Mouse (Mus musculus): ENCODE measurements around the gene Adamts10.

Adamts10 gene

GRCm38 (mm10) chr17:33523918-33524755 is at the start of gene Adamts10:
TSS of gene Adamts10 (plus strand) at chr17:33524204.
- DNase-seq, result peak; percentile 81

- DNase-seq, result no peak
These were observed 40.0 kb upstream of the Adamts10 start for GRCm38 (mm10) chr17:33484020-33484419.

GRCm38 (mm10) chr17:33487211-33487610 is 36.8 kb upstream of the Adamts10 start:
- no peak for DNase-seq

- DNase-seq, result peak; percentile 84
These were observed 36.4 kb upstream of the Adamts10 start for GRCm38 (mm10) chr17:33487652-33488051.

GRCm38 (mm10) chr17:33491371-33491770 is 32.6 kb upstream of the Adamts10 start:
- DNase-seq, result no peak

- no peak for DNase-seq
These were observed 30.9 kb upstream of the Adamts10 start for GRCm38 (mm10) chr17:33493065-33493464.

- DNase-seq, result no peak
These were observed 29.4 kb upstream of the Adamts10 start for GRCm38 (mm10) chr17:33494586-33494985.

DNA sequence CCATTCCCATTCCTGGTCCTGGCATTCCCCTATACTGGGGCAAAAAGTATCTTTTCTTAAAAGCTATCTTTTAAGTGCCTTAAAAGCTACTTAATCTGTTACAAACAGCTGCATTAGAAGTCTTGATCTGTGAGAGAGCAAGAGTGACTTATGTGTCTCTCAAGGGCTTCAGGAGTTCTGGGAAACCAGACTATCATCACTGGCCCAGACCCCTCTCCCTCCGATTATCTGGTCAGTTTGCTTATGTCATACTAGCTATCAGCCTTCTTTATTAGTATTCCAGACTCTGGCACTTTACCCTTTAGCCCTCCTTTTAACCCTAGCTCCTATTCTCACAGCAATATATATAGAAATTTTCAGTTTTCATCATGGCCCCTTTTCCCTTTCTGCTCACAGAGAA is 25.1 kb upstream of the Adamts10 start:
- no peak for DNase-seq

- DNase-seq, result no peak
These were observed 15.6 kb upstream of the Adamts10 start for GRCm38 (mm10) chr17:33508386-33508785.

- DNase-seq, result no peak
These were observed 13.8 kb upstream of the Adamts10 start for GRCm38 (mm10) chr17:33510172-33510571.

GRCm38 (mm10) chr17:33512441-33513415 is 11.3 kb upstream of the Adamts10 start:
- DNase-seq, result no peak

DNA sequence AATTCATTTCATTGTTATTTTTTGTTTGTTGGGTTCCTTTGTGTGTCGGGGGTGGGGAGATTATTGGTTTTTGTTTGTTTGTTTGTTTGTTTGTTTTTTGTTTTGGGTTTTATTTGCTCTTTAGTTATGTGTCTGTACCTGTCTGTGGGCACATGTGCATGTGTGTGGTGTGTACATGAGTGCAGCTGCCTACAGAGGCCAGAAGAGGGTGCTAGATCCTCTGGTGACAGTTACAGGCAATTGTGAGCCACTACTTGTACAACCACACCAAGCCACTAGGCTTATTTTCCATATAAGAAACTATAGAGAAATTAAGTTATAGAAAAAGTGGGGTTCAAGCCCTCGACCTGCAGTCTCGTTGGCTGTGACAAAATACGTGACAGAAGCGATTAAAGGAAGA is 10.1 kb upstream of the Adamts10 start:
- no peak for DNase-seq

GRCm38 (mm10) chr17:33520366-33520765 is 3.6 kb upstream of the Adamts10 start:
- DNase-seq, result no peak

GRCm38 (mm10) chr17:33523431-33523917 is 530 bp upstream of the Adamts10 start:
- no peak for DNase-seq

GRCm38 (mm10) chr17:33524806-33525373 is 886 bp downstream of the Adamts10 start:
- DNase-seq, result no peak

DNA sequence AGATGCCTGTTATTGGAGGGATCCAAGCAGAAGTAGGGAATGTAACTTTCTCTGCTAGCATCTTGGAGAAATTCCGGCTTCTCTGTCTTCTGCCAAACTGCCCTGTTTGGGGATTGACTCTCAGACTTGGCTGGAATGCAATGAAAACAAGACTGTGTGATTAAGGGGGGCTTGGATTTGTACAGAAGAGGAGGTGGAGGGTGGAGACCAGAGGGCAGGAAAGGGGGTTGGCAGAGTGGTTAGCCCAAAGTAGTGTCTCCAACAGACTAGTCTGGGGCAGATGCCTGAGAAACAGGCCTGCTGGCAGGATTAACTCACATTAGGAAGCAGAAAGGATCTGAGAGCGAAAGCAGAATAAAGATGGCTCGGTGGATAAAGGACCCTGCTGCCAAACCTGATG is 2.5 kb downstream of the Adamts10 start:
- DNase-seq, result no peak

DNA sequence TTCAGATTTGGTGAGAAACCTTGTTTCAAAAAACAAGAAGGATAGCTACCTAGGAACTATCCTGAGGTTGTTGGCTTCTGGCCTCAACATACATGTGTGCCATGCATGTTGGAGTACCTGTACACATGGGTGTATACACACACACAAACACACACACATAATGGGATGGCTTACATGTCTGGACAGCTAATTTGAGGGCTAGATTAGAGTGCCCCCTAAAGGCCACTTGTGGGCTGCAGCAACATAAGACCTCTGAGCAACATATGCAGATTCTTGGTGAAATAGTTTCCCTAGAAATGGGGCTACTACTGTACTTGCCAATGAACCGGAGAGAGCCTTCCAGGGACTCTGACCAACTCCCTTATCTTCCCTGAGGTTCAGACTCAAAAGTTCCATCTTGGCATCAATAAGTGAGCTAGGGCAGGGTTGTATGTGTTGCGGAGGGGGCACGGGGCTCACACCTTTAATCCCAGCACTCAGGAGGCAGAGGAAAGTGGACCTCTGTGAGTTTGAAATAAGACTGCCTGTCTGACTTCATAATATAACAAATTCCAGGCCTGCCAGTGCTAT is 15.2 kb downstream of the Adamts10 start:
- DNase-seq, result peak; percentile 71

GRCm38 (mm10) chr17:33539878-33540277 is 15.9 kb downstream of the Adamts10 start:
- DNase-seq, result peak; percentile 58

GRCm38 (mm10) chr17:33549212-33549611 is 25.2 kb downstream of the Adamts10 start:
- peak; percentile 94 for DNase-seq

DNA sequence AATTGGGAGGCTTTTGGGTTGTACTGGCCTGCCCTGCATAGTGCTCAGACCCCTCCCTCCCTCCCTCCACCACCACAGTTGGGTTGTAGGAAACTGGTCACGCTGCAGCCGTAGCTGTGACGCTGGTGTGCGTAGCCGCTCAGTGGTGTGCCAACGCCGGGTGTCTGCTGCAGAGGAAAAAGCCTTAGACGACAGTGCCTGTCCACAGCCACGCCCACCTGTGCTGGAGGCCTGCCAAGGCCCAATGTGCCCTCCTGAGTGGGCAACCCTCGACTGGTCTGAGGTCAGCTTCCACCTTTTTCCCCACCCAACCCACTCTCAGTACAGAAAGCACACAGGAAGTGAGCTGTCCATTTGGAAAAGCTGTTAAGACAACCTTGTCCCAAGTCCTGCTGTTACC is 26.4 kb downstream of the Adamts10 start:
- peak; percentile 52 for DNase-seq

DNA sequence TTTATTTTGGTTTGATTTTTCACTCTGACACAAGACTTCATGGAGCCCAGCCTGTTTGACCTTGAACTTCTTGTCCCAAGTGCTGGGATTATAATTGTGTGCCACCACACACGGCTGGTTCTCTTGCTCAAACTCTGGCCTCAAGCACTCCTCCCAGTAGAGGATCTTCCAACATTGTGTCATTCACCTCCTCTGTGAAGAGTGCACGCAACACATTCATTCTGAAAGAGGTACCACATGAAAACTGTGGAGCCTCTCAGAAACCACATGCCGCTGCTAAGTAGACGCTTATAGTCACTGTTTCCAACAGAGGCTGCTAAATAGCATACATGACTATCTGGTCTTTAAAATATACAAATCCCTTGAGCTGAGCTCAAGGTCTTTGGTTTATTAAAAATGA is 28.1 kb downstream of the Adamts10 start:
- no peak for DNase-seq

- no peak for DNase-seq
These were observed 29.0 kb downstream of the Adamts10 start for GRCm38 (mm10) chr17:33552964-33553363.

GRCm38 (mm10) chr17:33554536-33554935 is 30.5 kb downstream of the Adamts10 start:
- no peak for DNase-seq

All from cerebellum, adult 9-11 months (tissue).